Mouse (Mus musculus) MEL-GATA-1-ER (cell line): ENCODE data around the gene Lrr1.
A peak's percentile ranks its signal among the peaks of the same experiment; 100 is the strongest.
"Not testable (repeated sequence)": the region's sequence is repeated elsewhere in the genome, so short reads cannot be mapped to it uniquely, and the experiment has no call there.

ENCODE experiments used
- DNase-seq: peaks from one replicate; pipeline ENCODE4 v3.0.0-alpha.2; 2012; ENCODE audit warnings: low read depth; ENCODE audit errors: extremely low read depth

Lrr1 gene

DNA sequence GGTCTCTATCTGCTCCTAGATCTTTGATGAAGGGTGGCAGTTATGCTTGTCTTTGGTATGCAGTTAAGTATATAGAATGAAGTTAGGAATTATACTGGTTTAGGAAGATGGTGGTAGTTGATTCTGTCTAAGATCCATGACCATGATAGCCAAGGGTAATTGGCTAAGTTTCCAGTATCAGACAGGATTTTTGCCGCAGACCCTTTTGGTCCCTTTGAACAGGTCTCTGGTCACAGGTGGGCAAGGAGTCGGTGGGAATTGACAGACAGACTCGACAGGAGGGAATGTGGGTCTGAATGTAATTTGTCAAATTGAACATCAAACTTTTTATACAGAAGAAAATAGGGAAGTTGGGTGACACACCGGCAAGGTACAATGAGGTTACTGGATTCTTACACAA lies 5.0 kb upstream of the Lrr1 start:
- DNase-seq: not testable (repeated sequence)

DNA sequence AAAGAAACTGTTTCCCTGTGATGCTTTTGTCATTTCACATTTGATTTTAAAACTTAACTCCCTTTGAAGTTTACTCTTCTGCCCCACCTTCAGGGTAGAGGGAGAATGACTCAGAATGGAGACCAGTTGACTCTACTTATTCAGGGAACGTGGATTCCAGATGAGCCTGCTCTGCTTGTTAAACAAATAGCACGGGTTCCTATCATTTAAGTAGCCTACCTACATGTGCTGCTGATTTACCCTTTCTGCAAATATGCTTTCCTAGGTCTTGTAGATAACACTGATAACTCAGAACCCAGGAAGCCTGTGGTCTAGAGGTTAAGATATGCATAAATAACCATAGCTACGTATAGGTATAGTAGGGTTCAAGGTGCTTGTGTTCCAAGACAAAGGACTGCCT lies 3.7 kb upstream of the Lrr1 start:
- DNase-seq: no peak

DNA sequence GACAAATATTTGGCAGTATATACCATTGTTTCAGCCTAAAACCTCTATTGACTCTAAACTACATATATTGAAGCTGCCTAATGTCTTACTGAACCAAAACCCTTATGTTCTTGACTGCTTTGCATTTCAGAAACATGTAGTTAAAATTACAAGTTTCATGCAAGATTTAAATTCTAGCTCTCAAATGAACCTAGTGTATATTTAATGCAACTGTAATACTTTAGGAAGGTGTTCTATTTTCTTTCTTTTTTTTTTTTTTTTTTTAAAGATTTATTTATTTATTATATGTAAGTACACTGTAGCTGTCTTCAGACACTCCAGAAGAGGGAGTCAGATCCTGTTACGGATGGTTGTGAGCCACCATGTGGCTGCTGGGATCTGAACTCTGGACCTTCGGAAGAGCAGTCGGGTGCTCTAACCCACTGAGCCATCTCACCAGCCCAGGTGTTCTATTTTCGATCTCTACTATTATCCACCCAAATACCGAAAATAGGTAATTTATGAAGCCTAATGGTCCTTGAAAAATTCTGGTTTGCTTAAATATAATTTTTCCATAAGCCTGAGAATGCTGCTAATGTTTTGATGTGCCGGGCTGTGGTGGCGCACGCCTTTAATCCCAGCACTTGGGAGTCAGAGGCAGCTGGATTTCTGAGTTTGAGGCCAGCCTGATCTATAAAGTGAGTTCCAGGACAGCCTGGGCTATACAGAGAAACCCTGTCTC lies 1.6 kb upstream of the Lrr1 start:
- not testable (repeated sequence) for DNase-seq

DNA sequence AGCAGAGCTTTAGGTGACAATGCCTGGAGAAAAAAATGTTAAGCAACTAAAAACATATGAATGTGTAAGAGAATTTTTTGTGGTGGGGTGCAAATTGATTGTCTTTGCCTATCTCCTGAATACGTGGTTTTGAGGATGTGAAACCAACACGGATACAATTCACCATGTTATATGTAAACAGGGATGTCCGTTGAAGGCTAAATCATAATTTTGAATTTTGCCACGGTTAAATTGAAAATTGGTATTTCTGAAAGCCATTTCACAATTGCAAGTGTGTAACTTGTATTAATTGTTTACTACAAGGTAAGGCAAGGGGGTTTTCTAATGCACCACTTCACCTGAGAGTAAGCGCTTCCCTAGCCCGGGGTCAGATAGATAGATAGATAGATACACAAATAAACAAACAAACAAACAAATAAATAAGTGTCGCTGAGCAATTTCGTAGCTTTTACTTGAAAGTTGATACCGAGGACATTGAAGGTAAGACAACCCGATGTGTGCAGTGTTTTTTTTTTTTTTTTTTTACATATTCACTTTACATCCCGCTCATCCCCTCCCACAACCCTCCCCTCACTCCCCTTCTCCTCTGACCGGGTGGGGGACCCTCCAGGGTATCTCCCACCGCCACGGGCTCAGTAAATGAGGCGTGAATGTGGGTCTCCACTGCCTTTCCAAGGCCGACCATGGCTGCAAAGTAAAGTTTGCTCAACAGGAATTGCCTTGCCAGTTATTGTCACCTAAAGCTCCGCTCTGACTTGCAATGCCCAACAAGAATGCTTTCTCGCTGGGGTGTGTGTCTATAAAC lies 756 bp upstream of the Lrr1 start:
- no peak for DNase-seq

DNA sequence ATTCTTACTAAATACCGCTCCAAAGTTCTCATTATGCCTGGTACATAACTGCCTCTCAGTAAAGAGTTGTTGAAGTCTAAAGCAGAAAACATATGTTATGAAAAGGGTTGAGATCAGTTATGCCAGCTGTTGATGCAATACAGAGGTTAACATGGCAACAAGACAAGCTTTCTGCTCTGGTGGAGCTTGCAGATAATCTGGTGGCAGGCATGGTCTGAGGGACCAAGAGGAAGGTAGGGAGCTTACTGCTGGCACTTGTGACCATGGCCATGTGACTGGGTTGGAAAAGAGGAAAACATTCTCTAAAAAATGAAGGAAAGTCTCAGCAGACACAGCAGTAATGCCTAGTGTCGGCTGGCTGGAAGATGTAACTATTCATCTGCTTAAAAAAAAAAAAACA lies 2.7 kb downstream of the Lrr1 start:
- DNase-seq: no peak

DNA sequence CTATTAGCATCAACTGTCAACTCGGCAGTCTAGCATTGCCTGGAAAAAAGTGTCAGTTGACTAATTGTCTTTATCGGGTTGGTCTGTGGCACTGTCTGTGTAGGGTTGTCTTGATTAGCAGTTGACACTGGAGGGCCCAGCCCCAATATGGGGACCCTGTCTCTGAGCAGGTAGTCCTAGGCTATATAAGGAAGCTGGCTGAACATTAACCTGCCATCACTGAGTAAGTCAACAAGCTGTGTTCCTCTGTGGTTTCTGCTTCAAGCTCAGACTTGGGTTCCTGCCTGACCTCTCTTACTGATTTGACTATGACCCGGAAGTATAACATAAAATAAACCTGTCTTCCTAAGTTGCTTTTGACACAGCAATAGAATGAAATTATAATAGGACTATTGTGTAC lies 7.4 kb downstream of the Lrr1 start:
- DNase-seq: no peak

DNA sequence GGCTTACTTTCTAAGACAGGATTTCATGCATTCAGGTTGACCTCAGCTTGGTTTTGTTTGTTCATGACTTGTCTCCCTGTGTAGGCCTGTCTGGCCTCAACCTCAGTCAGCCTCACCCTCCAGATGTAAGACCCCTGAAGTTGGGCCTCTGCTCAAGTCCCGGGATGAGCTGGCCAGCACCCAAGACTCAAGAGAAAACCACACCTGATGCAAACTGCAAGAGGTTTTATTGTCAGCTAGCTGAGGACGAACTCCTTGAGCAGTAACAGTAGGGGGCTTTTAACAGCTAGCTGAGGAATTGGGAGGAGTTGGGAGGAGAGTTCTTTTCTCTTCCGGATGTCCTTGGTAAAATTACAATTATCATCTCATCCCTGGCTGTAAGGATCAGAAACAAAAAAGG lies 8.9 kb downstream of the Lrr1 start:
- DNase-seq: no peak

DNA sequence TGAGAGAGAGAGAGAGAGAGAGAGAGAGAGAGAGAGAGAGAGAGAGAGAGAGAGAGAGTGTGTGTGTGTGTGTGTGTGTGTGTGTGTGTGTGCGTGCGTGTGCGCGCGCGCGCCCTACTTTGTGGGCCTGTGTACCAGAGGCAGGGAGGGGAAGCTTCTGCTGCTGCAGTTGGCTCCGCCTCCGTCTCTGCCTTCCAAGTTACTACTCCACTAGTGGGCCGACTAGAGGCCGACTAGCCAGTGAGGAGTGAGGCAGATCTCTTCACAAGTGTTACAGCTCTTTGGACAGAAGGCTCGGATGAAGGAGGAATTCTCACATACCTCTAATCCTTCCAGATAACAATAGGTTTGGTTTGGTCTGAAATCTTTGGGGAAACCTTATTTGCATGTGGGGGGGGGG lies 10.8 kb downstream of the Lrr1 start:
- DNase-seq: no peak

DNA sequence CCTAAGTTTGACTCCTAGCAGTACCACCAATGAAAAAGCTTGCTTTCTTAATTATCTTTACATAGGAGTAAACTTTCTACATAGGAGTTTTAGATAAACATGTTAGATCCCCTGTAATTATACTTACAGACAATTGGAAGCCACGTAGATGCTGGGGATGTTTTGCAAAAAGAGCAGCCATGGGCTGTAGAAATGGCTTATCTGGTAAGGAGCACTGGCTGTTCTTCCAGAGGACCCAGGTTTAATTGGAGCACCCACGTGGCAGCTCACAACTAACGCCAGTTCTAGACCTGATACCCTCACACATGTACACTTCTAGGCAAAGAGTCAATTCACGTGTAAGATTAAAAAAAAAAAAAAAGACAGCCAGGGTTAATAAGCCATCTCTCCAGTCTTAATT lies 13.2 kb downstream of the Lrr1 start:
- DNase-seq: no peak

DNA sequence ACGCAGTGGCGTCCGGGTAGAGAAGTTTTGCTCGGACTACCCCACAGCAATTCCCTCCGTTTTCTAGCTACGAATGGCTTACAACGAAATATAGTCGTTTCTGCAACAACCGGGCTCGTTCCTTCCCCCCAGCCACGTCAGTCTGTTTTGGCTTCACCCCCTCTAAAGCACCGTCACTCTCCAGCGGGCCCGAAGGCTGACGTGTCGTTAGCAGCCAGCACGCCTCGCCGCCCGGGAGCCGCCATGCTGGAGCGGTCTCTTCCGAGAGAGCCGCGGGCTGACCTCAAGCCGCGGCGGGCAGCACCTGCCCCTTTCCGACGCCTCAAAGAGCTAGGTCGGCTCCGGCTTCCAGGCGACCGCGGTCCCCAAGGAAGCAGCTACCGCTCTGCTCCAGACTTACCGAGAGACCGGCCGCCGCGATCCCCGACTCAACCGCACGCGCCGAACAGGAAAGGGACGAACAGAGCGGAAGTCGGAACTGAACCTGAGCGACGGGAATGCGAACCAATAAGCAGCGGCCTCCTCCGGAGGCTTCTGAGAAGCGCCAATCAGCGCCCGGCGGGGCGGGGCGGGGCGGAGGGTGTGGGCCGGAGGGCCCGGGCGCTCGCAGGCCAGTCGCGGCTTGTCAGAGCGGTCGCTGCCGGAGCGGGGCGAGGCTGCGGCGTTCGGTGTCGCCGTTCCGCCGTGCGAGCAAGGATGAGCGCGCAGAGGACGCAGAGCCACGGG lies 15.1 kb downstream of the Lrr1 start, which contains the start of the genes Rpl36al and Mgat2:
Gene Rpl36al (minus strand): TSS at position 501 of the 726 bp plus-strand sequence.
Gene Mgat2 (plus strand): TSS at position 575 of the 726 bp plus-strand sequence.
- peak; percentile 94 for DNase-seq

DNA sequence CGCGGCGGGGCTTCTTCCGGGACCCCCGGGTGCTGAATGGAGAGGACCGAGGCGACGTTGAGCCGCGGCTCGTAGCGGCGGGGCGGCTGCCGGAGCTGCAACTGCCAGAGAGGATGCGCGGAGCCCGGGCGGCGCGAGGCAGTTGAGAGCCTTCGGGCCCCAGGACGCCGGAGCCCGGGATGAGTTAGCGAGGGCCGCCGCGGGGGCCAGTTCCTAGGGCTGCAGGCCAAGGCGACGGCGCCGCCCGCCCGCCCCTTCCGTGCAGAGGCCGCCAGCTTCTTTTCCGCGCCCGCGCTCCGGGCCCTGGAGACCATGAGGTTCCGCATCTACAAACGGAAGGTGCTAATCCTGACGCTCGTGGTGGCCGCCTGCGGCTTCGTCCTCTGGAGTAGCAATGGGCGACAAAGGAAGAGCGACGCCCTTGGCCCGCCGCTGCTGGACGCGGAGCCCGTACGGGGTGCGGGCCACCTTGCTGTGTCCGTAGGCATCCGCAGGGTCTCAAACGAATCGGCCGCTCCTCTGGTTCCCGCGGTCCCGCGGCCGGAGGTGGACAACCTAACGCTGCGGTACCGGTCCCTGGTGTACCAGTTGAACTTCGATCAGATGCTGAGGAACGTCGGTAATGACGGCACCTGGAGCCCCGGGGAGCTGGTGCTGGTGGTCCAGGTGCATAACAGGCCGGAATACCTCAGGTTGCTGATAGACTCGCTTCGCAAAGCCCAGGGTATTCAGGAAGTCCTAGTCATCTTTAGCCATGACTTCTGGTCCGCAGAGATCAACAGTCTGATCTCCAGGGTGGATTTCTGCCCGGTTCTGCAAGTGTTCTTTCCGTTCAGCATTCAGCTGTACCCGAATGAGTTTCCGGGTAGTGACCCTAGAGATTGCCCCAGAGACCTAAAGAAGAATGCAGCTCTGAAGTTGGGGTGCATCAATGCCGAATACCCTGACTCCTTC lies 16.0 kb downstream of the Lrr1 start:
- no peak for DNase-seq

DNA sequence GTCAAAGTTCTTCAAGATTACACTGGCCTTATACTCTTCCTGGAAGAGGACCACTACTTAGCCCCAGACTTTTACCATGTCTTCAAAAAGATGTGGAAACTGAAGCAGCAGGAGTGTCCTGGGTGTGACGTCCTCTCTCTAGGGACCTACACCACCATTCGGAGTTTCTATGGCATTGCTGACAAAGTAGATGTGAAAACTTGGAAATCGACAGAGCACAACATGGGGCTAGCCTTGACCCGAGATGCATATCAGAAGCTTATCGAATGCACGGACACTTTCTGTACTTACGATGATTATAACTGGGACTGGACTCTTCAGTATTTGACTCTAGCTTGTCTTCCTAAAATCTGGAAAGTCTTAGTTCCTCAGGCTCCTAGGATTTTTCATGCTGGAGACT lies 16.8 kb downstream of the Lrr1 start:
- no peak for DNase-seq

DNA sequence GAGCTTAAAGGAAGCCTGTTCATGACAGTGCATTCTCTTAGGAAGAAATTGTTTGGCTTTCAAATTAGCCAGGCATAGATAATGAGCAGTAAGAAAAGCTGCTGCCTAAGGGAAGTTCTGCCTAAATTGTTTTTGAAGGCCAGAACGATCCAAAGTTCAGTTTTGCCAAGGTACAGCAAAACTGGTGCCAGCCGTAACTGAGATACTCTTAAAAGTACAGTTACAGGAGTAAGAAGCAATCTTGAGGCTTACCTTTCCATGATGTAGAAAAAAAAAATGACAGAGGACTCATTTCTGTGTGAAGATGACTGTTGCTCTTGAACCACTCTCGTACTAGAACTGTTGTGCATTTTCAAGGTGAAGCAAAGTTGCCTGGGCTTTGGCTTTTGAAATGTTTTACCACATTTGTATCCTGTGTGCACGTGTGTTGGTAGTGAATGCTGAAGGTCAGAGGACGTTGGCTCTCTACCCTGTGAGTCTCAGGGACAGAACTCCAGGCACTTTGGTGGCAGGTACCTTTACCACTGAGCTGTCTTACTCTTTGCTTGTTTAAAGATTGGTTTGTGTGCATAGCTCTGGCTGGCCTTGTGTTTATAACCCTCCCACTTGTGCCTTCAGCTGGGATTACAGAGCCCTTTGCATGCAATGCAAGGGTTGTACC lies 18.3 kb downstream of the Lrr1 start:
- no peak for DNase-seq

DNA sequence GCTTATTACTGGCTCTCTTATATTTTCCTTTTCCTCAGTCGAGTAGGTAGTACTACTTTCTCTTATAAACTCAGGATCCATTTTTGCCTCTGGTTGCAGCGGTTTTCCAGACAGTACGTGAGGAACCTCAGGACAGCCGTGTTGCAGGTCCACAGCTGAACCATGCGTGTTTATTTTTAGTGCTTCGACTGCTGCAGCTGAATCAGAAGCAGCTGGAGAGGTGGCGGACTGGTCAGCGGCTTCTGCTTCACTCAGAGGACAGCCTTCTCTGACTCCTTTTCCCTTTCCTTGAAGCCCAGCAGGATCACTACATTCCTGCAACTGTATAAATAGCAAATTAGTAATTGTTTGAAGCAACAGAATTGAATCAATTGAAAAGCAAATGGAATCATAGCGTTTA lies 21.5 kb downstream of the Lrr1 start:
- no peak for DNase-seq

DNA sequence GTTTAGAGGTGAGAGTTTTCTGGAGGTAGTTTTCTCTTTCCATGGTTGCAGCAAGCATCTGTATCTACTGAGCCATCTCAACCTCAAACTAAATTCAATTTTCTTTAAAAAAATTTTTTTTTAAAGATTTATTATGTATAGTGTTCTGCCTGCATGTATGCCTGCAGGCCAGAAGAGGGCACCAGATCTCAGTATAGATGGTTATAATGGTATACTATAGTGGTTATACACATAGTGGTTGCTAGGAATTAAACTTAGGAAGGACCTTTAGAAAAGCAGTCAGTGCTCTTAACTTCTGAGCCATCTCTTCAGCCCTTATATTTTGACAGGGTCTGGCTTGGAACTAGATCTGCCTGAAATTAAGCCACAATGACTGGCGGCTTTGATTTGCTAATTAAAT lies 21.9 kb downstream of the Lrr1 start:
- no peak for DNase-seq

DNA sequence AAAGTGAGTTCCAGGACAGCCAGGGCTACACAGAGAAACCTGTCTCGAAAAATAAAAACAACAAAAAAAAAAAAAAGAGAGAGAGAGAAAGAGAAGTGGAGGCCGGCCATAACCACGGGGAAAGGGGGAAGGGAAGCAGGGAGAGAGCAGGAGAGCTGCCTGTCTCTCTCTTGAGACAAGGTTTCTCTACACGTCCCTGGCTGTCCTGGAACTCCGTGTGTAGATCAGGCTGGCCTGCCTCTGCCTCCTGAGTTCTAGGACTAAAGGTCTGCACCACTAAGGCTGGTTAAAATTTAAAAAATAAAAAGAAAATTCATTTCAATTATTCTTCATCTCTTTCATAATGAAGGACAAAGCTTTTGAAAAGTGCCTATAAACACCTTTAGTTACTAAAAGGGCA lies 22.8 kb downstream of the Lrr1 start:
- DNase-seq: no peak

DNA sequence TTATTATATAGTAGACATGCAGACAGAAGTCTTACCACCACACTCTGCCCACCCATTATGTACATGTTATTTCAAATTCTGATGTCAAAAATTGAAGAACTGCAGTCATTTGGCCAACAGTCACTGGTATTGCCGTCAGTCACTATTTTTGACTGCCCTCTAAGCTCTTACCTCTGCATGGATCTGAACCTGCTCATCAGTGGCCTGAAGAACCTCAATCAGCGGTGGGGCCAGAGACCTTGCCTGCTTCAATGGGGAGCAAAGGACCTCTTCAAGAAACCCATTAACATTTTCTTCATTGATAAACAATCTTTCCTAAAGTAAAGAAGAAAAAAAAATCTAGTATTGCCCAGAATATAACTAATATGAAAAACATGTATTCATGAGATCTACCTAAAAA lies 24.0 kb downstream of the Lrr1 start:
- no peak for DNase-seq

DNA sequence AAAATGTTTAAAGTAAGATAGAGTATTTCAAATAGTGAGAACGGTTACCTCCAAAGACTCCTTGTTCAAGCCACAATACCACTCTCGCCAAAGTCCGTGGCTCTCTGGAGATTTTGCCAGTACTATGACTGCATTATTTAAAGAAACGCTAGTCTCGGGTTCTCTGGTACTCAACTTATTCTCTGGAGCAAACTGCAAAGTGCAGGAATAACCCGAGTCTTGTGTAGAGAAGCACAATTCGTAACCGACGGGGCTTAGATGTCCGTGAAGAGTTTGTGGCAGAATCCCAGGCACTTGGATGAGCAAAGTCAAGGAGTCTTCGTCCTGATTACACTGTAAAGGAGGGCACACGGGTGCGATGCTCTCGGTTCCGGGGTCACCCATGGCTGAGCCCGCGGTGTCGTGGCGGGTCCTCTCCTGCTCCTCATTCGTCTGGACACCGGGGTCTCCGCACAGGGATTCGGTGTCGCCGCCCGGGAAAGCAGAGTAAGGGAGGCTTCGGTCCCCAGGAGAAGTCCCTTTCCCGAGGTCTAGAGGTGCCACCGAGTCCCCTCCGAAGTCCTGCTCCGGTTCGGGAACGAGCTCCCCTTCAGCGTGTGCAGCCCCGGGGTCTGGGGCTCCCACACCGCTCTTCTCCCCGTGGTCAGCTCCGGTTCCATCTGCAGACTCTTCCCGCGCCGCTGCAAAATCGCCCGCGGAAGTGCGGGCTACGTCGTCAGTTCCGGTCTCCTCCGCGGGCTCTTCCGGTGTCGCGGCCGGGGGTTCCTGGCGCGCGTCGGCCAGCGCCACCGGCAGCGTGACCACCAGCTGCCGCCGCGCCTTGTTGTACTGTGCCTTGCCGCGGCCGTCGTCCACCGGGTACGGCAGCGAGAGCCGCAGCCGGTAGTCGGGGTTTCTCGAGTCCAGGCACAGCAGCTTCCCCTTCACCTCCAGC lies 28.1 kb downstream of the Lrr1 start, which contains the start of gene Gm49383:
Gene Gm49383 (minus strand): TSS at position 661 of the 934 bp plus-strand sequence.
- no peak for DNase-seq
